Mouse (Mus musculus) bone marrow macrophage, adult 2 months (primary cell): ENCODE results near the gene Tns3.

Experiments used
- CTCF ChIP-seq: IDR thresholded peaks from 2 replicates; pipeline ENCODE4 v1.5.1; 2012; ENCODE audit warnings: low read depth, mild to moderate bottlenecking, low read length, moderate library complexity
- POLR2A ChIP-seq: IDR thresholded peaks from 2 replicates; pipeline ENCODE4 v1.6.1; 2012; ENCODE audit warnings: mild to moderate bottlenecking, low read depth, low read length, borderline replicate concordance

DNA sequence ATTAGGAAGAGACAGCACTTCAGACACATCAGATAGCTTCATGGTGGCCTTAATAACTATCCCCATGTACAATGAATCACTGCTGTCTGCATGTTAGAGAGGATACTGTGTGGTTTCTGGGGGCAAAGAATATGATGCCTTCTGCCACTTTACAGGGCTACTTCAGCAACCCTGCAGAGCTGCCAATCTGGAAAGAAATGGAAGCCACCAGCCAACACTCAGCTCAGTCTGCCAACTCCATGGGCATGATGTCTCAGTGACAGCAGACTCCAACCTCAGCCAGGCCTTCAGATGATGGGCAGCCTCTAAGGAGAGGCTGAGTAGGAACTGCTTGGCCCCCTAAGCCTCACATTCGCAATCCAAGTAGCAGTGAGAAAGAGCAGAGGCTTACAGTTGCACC is 61.7 kb downstream of the Tns3 start:
- TF ChIP-seq CTCF (no peak), POLR2A (no peak)
